In the genomic region with DNA sequence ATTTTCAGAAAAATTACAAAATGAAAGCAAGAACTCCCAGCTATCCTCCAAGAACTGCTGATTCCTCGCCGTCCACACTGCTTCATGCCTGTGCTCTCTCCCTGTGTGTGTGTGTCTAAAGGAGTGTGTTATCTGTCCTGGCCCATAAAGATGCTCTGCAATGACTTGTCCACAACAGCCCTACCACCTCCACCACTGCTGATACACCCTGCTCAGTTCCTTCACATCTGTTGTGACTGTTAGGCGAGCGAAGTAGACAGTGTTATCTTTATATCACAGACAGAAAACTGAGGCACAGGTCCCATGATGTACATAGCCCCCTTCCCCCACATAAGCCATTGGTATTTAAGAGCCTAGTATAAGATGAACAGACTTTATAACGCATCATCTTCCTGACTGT, we compare ENCODE assay signal across 21 mouse cellular contexts.
A peak's percentile ranks its signal among the peaks of the same experiment; 100 is the strongest.
DNase-seq lines count a peak whose midpoint lies in the region; ATAC-seq and TF ChIP-seq lines count a peak whose summit lies in the region.
"Had no signal": no experiment of that assay in that cellular context is flagged by ENCODE, and none has a peak within 500 bp of the region (broad histone marks: within the 10 kb centered on the region; RNA-seq: fewer than 3 reads in every experiment).

No protein-coding gene starts in this region.

- peaks cover 64% of the 10 kb centered on the region for H3K4me1 ChIP-seq in thymus, adult 2 months (replicated peaks; ENCODE audit: control insufficient read depth, insufficient read depth, low read length)
- peaks cover 9% of the 10 kb centered on the region for H3K4me1 ChIP-seq in liver, postnatal 0 days (ENCODE audit: insufficient read depth)
- peaks cover 46% of the 10 kb centered on the region for H3K4me1 ChIP-seq in forebrain, embryonic 16.5 days (replicated peaks; ENCODE audit: control insufficient read depth, insufficient read depth, low read length)

- 57% methylated on average over 5 of the region's 5 CpGs for WGBS in thymus, adult 2 months
- WGBS in liver, postnatal 0 days (ENCODE audit: insufficient replicate concordance) = 57% methylated on average over 5 of the region's 5 CpGs
- WGBS in forebrain, embryonic 16.5 days = 94% methylated on average over 5 of the region's 5 CpGs

- peak; percentile 88 for TF ChIP-seq EP300 in liver, postnatal 0 days (IDR thresholded peaks at IDR 0.05; ENCODE audit: low read depth)

- no peak overlapping the region for H3K9ac ChIP-seq in liver, postnatal 0 days (replicated peaks)
- no peak overlapping the region for H3K9ac ChIP-seq in forebrain, embryonic 16.5 days (replicated peaks; ENCODE audit: low read depth, low read length)
- H3K9ac ChIP-seq: hindbrain, embryonic 15.5 days; neural tube, embryonic 12.5 days had no signal

- H3K4me3 ChIP-seq in thymus, adult 2 months (ENCODE audit: control insufficient read depth, insufficient read depth, low read length) = no peak overlapping the region
- H3K4me3 ChIP-seq in liver, postnatal 0 days (ENCODE audit: low read depth, low read length) = no peak overlapping the region
- no peak overlapping the region for H3K4me3 ChIP-seq in forebrain, embryonic 16.5 days (replicated peaks; ENCODE audit: low read length)
- H3K4me3 ChIP-seq: embryonic facial prominence, embryonic 10.5 days; heart, adult 2 months; hindbrain, embryonic 15.5 days; limb, embryonic 10.5 days; neural tube, embryonic 12.5 days had no signal

- no peaks in the 10 kb centered on the region for H3K36me3 ChIP-seq in thymus, adult 2 months (ENCODE audit: control insufficient read depth, insufficient read depth, low read length)
- H3K36me3 ChIP-seq in liver, postnatal 0 days (replicated peaks; ENCODE audit: insufficient read depth, low read length) = no peaks in the 10 kb centered on the region
- no peaks in the 10 kb centered on the region for H3K36me3 ChIP-seq in forebrain, embryonic 16.5 days (ENCODE audit: control insufficient read depth, insufficient read depth)
- H3K36me3 ChIP-seq: embryonic facial prominence, embryonic 10.5 days; hindbrain, embryonic 15.5 days; limb, embryonic 10.5 days; neural tube, embryonic 12.5 days had no signal

- DNase-seq in thymus, adult 2 months = no peak
- no peak for DNase-seq in thymus, adult 18-20 months
- DNase-seq in liver = peak; percentile 59
- DNase-seq in liver, postnatal 0 days = no peak
- no peak for DNase-seq in kidney, postnatal 25 days
- DNase-seq in heart, adult 11 months = no peak
- DNase-seq: adrenal gland, postnatal 25 days; cerebellum, adult 2 months; cerebellum, postnatal 36 days; gastrocnemius, postnatal 10 days; heart, adult 2 months; heart, postnatal 4 days; lung, adult 18-20 months; lung, postnatal 14 days had no signal

- no peaks in the 10 kb centered on the region for H3K9me3 ChIP-seq in liver, postnatal 0 days (ENCODE audit: low read length)
- H3K9me3 ChIP-seq in forebrain, embryonic 16.5 days (ENCODE audit: control insufficient read depth, low read length) = no peaks in the 10 kb centered on the region
- H3K9me3 ChIP-seq: embryonic facial prominence, embryonic 10.5 days; hindbrain, embryonic 15.5 days; limb, embryonic 10.5 days; neural tube, embryonic 12.5 days had no signal

- H3K4me2 ChIP-seq in liver, postnatal 0 days (ENCODE audit: low read depth, low read length) = no peak overlapping the region
- H3K4me2 ChIP-seq in forebrain, embryonic 16.5 days (ENCODE audit: low read length) = no peak overlapping the region
- H3K4me2 ChIP-seq: midbrain, embryonic 11.5 days; neural tube, embryonic 12.5 days had no signal

- no peak for TF ChIP-seq CTCF in thymus, adult 2 months (IDR thresholded peaks at IDR 0.05; ENCODE audit: borderline replicate concordance, control insufficient read depth, extremely low read depth, insufficient read depth, low read length, poor library complexity)
- no peak for TF ChIP-seq CTCF in liver, postnatal 0 days (IDR thresholded peaks at IDR 0.05; ENCODE audit: low read depth)

- H3K27ac ChIP-seq in thymus, adult 2 months (ENCODE audit: control insufficient read depth, insufficient read depth, low read length) = peak overlapping the region; percentile 30
- no peak overlapping the region for H3K27ac ChIP-seq in liver, postnatal 0 days (ENCODE audit: low read depth)
- H3K27ac ChIP-seq in forebrain, embryonic 16.5 days (ENCODE audit: low read length) = no peak overlapping the region
- H3K27ac ChIP-seq: embryonic facial prominence, embryonic 10.5 days; heart, adult 2 months; hindbrain, embryonic 15.5 days; limb, embryonic 10.5 days; neural tube, embryonic 12.5 days had no signal

- no peaks in the 10 kb centered on the region for H3K27me3 ChIP-seq in thymus, adult 2 months (ENCODE audit: control insufficient read depth, insufficient read depth, low read length)
- no peaks in the 10 kb centered on the region for H3K27me3 ChIP-seq in liver, postnatal 0 days (ENCODE audit: insufficient read depth, low read length)
- H3K27me3 ChIP-seq in forebrain, embryonic 16.5 days (replicated peaks; ENCODE audit: control insufficient read depth, insufficient read depth, low read length) = no peaks in the 10 kb centered on the region
- H3K27me3 ChIP-seq: hindbrain, embryonic 15.5 days; neural tube, embryonic 12.5 days had no signal

- no peak for TF ChIP-seq POLR2A in thymus, adult 2 months (IDR thresholded peaks at IDR 0.05; ENCODE audit: control insufficient read depth, extremely low read depth, insufficient read depth, low read length, poor library complexity)

- peak; percentile 93 for ATAC-seq in liver, postnatal 0 days
- no peak for ATAC-seq in forebrain, embryonic 16.5 days
- ATAC-seq: intestine, embryonic 16.5 days had no signal
